Mouse (Mus musculus) C2C12 (cell line): ENCODE measurements around the gene Mrps34. TPM values are rescaled to one million over a fixed set of nuclear protein-coding genes. Genes with fewer than 3 reads are reported as not detected.

Experiments
- H3K27me3 ChIP-seq: one replicate; pipeline ENCODE4 v1.6.1; 2011; ENCODE audit not compliant: control insufficient read depth, insufficient read depth, insufficient read length
- H3K36me3 ChIP-seq: one replicate; pipeline ENCODE4 v1.6.1; 2011; ENCODE audit not compliant: control insufficient read depth, insufficient read depth
- H3K4me3 ChIP-seq: one replicate; pipeline ENCODE4 v1.5.1; 2011; ENCODE audit warnings: mild to moderate bottlenecking, control low read depth; ENCODE audit not compliant: poor library complexity, insufficient read depth, severe bottlenecking
- H3K79me2 ChIP-seq: one replicate; pipeline ENCODE4 v1.6.1; 2011; ENCODE audit not compliant: control insufficient read depth, insufficient read depth
- H3K79me3 ChIP-seq: one replicate; pipeline ENCODE4 v1.6.1; 2011; ENCODE audit warnings: low read depth, control low read depth
- H3ac ChIP-seq: one replicate; pipeline ENCODE3; 2011; ENCODE audit warnings: low read depth; ENCODE audit not compliant: control insufficient read depth, insufficient read length
- CEBPB ChIP-seq: IDR thresholded peaks from one replicate; pipeline ENCODE4 v1.6.1; 2011; ENCODE audit warnings: low read depth, mild to moderate bottlenecking, control low read depth, moderate library complexity
- CTCF ChIP-seq: IDR thresholded peaks from one replicate; pipeline ENCODE4 v1.5.1; 2011; ENCODE audit not compliant: control insufficient read depth, insufficient read depth, insufficient read length
- FOSL1 ChIP-seq: IDR thresholded peaks from one replicate; pipeline ENCODE4 v1.8.0; 2011; ENCODE audit warnings: mild to moderate bottlenecking, low read length; ENCODE audit not compliant: poor library complexity, insufficient read depth, severe bottlenecking
- MAX ChIP-seq: IDR thresholded peaks from one replicate; pipeline ENCODE4 v1.6.1; 2011; ENCODE audit warnings: mild to moderate bottlenecking, control low read depth
- MYOD1 ChIP-seq: IDR thresholded peaks from one replicate; pipeline ENCODE4 v1.6.1; 2011; ENCODE audit warnings: low read depth; ENCODE audit not compliant: control insufficient read depth, insufficient read length
- MYOG ChIP-seq: IDR thresholded peaks from one replicate; pipeline ENCODE4 v1.6.1; 2011; ENCODE audit not compliant: control insufficient read depth, insufficient read length; ENCODE audit errors: extremely low read depth
- USF1 ChIP-seq: IDR thresholded peaks from one replicate; pipeline ENCODE4 v1.6.1; 2011; ENCODE audit warnings: low read depth, mild to moderate bottlenecking, control low read depth, moderate library complexity
- polyA plus RNA-seq: library from polyadenylated mRNA; unstranded; fragments of >200 nt; fragmentation: generic; extraction: Trizol; gene quantifications from one replicate; pipeline ENCODE4 v1.2.1, GENCODE M21; 2012; ENCODE audit warnings: missing spikeins

Gene Mrps34
- polyA plus RNA-seq, 1 experiment = 107 TPM

DNA sequence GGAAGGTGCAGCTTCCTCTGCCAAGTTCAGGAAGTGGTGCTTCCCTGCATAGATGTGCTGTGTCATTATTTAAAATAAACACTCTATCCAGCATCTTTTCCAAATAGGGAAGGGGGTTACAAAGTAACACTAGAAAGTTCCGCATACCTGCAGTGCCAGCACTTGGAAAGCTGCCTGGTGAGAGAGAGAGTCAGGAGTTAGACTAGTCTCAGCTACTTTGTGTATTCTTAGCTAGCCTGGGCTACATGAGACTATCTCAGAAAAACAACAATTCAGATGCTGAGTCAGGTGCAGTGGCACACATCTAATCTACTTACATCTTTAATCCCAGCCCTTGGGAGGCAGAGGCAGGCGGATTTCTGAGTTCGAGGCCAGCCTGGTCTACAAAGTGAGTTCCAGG lies 33.1 kb upstream of the Mrps34 start:
- no peak overlapping the region for H3K4me3 ChIP-seq
- no peak for TF ChIP-seq USF1
- no peak for TF ChIP-seq CEBPB
- TF ChIP-seq MYOG = no peak
- no peak for TF ChIP-seq MYOD1
- TF ChIP-seq FOSL1 = no peak
- TF ChIP-seq MAX = no peak
- no peak for TF ChIP-seq CTCF
- H3ac ChIP-seq = no peak overlapping the region
- H3K27me3 ChIP-seq = no peaks in the 10 kb centered on the region
- H3K79me3 ChIP-seq = no peaks in the 10 kb centered on the region
- no peaks in the 10 kb centered on the region for H3K36me3 ChIP-seq
- no peaks in the 10 kb centered on the region for H3K79me2 ChIP-seq

GRCm38 (mm10) chr17:24865776-24866175 lies 29.1 kb upstream of the Mrps34 start, which contains the start of gene Igfals:
Gene Igfals (plus strand): TSS chr17:24865997.
- TF ChIP-seq MYOD1 = no peak
- TF ChIP-seq MYOG = no peak
- TF ChIP-seq USF1 = no peak
- no peak for TF ChIP-seq CEBPB
- no peak for TF ChIP-seq CTCF
- TF ChIP-seq MAX = no peak
- no peak for TF ChIP-seq FOSL1
- no peaks in the 10 kb centered on the region for H3K79me3 ChIP-seq
- no peak within 1 kb of the TSS for H3ac ChIP-seq
- no peaks in the 10 kb centered on the region for H3K27me3 ChIP-seq
- H3K36me3 ChIP-seq = no peaks in the 10 kb centered on the region
- H3K79me2 ChIP-seq = no peaks in the 10 kb centered on the region
- H3K4me3 ChIP-seq = no peak within 1 kb of the TSS

DNA sequence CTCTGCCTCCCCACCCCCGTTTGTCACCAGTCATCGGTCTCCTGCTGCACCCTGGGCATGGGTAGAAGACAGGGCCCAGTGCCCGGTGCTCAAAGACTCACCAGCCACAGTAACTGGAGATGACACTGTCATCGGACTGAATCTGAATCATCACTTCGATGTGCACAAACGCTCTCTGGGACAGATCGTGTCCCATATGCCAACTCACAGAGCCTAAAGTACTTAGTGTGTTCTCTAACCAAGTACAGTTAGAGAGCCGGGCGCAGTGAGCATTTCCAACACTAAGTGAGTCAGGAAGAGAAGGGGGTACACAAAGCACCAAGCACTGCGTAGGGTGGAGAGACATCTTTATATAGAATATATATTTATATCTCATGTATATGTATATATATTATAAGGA lies 27.0 kb upstream of the Mrps34 start:
- no peak overlapping the region for H3K4me3 ChIP-seq
- no peaks in the 10 kb centered on the region for H3K27me3 ChIP-seq
- TF ChIP-seq CEBPB (no peak), MYOG (no peak), CTCF (no peak), MAX (no peak), USF1 (no peak), FOSL1 (no peak), MYOD1 (no peak)
- no peaks in the 10 kb centered on the region for H3K36me3 ChIP-seq
- H3K79me3 ChIP-seq = no peaks in the 10 kb centered on the region
- no peaks in the 10 kb centered on the region for H3K79me2 ChIP-seq
- no peak overlapping the region for H3ac ChIP-seq

DNA sequence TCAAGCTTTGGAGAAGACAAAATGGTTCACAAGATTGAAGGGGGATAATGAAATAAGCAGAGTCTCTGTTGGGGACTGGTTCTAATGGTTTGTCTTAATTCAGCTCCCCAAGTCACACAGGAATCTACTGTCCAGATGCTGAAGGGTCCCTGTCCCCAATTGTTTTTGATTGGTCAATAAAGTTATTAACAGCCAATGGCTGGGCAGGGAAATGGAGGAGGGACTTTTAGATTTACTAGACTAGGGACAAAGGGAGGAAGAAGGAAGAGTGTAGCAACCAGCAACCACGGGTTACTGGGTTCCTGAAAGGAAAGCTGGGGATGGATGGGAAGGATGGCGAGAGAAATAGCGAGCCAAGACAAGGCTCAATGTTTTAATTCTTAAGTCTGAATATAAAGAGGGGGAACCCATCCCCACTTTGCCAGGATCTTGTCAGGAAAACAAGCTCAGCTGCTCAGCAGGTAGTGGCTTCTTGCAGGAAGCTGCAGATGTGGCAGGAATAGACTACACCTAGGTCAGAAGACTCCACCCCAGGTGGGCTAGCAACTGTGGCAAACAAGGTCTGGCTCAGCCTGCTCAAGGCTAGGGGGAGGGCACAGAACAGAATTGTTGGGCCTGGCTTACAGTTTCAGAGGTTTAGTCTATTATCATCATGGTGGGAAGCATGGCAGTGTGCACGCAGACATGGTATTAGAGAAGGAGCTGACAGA lies 21.1 kb upstream of the Mrps34 start:
- Histone ChIP-seq H3K79me3 (no peaks in the 10 kb centered on the region), H3K36me3 (no peaks in the 10 kb centered on the region), H3K4me3 (no peak overlapping the region), H3K79me2 (no peaks in the 10 kb centered on the region), H3K27me3 (peaks cover 5% of the 10 kb centered on the region), H3ac (no peak overlapping the region)
- TF ChIP-seq MYOD1 (no peak), USF1 (no peak), MAX (no peak), CTCF (no peak), CEBPB (no peak), MYOG (no peak), FOSL1 (no peak)

DNA sequence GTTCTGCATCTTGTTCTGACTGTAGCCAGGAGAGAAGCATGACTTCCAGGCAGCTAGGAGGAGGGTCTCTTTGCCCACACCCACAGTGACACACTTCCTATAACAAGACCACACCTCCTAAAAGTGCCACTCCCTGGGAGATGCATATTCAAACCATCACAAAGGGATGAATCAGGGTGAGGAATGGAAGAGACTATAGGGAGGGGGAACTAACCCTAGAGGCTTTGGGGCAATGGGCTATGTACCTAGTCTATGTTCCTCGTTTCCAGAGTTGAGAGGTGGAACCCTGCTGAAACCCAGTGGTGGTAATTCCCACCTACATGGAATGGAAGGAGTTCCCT lies 20.5 kb upstream of the Mrps34 start:
- no peaks in the 10 kb centered on the region for H3K79me2 ChIP-seq
- H3K4me3 ChIP-seq = no peak overlapping the region
- H3K79me3 ChIP-seq = no peaks in the 10 kb centered on the region
- no peaks in the 10 kb centered on the region for H3K36me3 ChIP-seq
- H3ac ChIP-seq = no peak overlapping the region
- H3K27me3 ChIP-seq = peaks cover 5% of the 10 kb centered on the region
- no peak for TF ChIP-seq FOSL1
- no peak for TF ChIP-seq CEBPB
- no peak for TF ChIP-seq CTCF
- no peak for TF ChIP-seq MYOD1
- no peak for TF ChIP-seq MYOG
- no peak for TF ChIP-seq USF1
- no peak for TF ChIP-seq MAX

DNA sequence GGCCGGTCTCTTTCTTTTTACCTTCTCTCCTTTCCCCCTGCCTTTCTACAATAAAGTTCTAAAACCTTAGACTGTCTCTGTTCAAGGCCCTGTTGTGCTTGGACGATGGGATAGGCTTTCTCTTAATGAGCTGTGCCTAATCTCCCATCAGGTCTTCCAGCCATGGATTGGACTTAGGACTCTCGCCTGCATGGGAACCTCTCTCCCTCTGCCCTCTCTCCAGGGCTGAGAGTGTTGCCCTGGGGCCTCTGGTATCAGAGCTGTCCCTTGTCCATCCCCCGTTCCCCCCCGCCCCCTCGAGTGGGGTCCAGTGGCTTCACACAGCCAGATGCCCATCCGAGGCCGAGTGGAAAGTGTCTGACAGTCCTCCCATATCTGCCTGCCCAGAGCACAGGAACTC lies 19.9 kb upstream of the Mrps34 start:
- H3ac ChIP-seq = no peak overlapping the region
- TF ChIP-seq FOSL1 (no peak), CTCF (no peak), USF1 (no peak)
- H3K79me3 ChIP-seq = no peaks in the 10 kb centered on the region
- H3K36me3 ChIP-seq = no peaks in the 10 kb centered on the region
- H3K27me3 ChIP-seq = peaks cover 5% of the 10 kb centered on the region
- H3K79me2 ChIP-seq = no peaks in the 10 kb centered on the region
- H3K4me3 ChIP-seq = no peak overlapping the region
